Mouse (Mus musculus): ENCODE data around the gene Olfr54. TPM values are rescaled to one million over a fixed set of nuclear protein-coding genes. Genes with fewer than 3 reads are reported as not detected.
"Not testable (repeated sequence)": the region's sequence is repeated elsewhere in the genome, so short reads cannot be mapped to it uniquely, and the experiment has no call there.

Gene Olfr54
- polyA plus RNA-seq, 1 experiment from 2014 or later = not detected

DNA sequence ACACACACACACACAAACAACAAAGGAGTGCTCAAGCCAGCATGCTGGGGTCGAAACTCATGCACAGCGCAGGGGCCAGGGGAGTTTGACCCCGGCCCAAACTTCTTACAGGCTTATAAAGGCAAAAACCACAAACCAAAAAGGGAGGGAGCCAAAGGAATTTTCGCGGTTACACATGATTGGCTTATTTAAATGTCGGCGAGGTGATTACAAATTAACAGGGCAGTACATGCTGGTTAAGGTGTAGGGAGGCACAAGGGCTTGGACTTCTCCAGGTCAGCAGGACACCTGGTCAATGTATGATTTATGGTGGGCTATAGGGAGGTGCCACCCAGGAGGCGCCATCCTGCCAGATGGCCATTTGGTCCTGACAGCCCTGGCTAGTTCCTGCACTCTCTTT is 15.3 kb downstream of the Olfr54 start:
- not testable (repeated sequence) for H3K27me3 ChIP-seq (replicated peaks; ENCODE audit: control insufficient read depth, insufficient read depth, low read length); H3K9ac ChIP-seq (ENCODE audit: low read length); H3K4me2 ChIP-seq (ENCODE audit: low read length); H3K27ac ChIP-seq (ENCODE audit: low read depth); H3K4me3 ChIP-seq (ENCODE audit: low read depth, low read length); DNase-seq (ENCODE audit: low spot score); H3K9me3 ChIP-seq (ENCODE audit: control insufficient read depth, low read length); ATAC-seq (replicated peaks; ENCODE audit: low FRiP score, low TSS enrichment, low read depth); H3K36me3 ChIP-seq (ENCODE audit: control insufficient read depth, insufficient read depth, low read length); H3K4me1 ChIP-seq (replicated peaks; ENCODE audit: control insufficient read depth, insufficient read depth, low read length)
- 55% methylated on average over 8 of the region's 8 CpGs for WGBS

GRCm38 (mm10) chr11:51030225-51030624 is 16.2 kb downstream of the Olfr54 start:
- H3K9me3 ChIP-seq (ENCODE audit: control insufficient read depth, low read length) = no peaks in the 10 kb centered on the region
- no peak overlapping the region for H3K9ac ChIP-seq (ENCODE audit: low read length)
- no peaks in the 10 kb centered on the region for H3K36me3 ChIP-seq (ENCODE audit: control insufficient read depth, insufficient read depth, low read length)
- H3K27ac ChIP-seq (ENCODE audit: low read depth) = no peak overlapping the region
- no peak overlapping the region for H3K4me3 ChIP-seq (ENCODE audit: low read depth, low read length)
- no peaks in the 10 kb centered on the region for H3K4me1 ChIP-seq (replicated peaks; ENCODE audit: control insufficient read depth, insufficient read depth, low read length)
- 66% methylated on average over 2 of the region's 2 CpGs for WGBS
- no peak for ATAC-seq (replicated peaks; ENCODE audit: low FRiP score, low TSS enrichment, low read depth)
- DNase-seq (ENCODE audit: low spot score) = no peak
- no peak overlapping the region for H3K4me2 ChIP-seq (ENCODE audit: low read length)
- no peaks in the 10 kb centered on the region for H3K27me3 ChIP-seq (replicated peaks; ENCODE audit: control insufficient read depth, insufficient read depth, low read length)

DNA sequence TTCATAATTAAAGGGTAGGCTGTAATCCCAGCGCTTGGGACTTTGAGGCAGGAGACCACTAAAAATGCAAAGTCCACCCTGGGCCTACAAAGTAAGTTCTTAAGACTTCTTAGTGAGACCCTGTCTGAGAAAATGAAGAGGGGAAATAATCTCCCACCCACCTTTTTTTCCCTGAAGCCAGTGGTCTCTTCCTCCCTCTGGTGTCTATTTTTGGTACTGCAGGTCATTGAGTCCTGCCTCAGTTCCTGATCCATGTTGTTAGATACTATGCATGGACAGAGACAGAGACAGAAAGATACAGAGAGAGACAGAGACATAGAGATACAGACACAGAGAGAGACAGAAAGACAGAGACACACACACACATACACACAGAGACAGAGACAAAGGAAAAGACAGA is 18.8 kb downstream of the Olfr54 start:
- ATAC-seq (replicated peaks; ENCODE audit: low FRiP score, low TSS enrichment, low read depth) = no peak
- no peaks in the 10 kb centered on the region for H3K36me3 ChIP-seq (ENCODE audit: control insufficient read depth, insufficient read depth, low read length)
- H3K4me3 ChIP-seq (ENCODE audit: low read depth, low read length) = no peak overlapping the region
- H3K4me1 ChIP-seq (replicated peaks; ENCODE audit: control insufficient read depth, insufficient read depth, low read length) = no peaks in the 10 kb centered on the region
- no peak overlapping the region for H3K27ac ChIP-seq (ENCODE audit: low read depth)
- DNase-seq (ENCODE audit: low spot score) = peak; percentile 52
- no peaks in the 10 kb centered on the region for H3K9me3 ChIP-seq (ENCODE audit: control insufficient read depth, low read length)
- H3K27me3 ChIP-seq (replicated peaks; ENCODE audit: control insufficient read depth, insufficient read depth, low read length) = no peaks in the 10 kb centered on the region
- H3K9ac ChIP-seq (ENCODE audit: low read length) = no peak overlapping the region
- 26% methylated on average over 1 of the region's 1 CpGs for WGBS
- H3K4me2 ChIP-seq (ENCODE audit: low read length) = no peak overlapping the region

GRCm38 (mm10) chr11:51034141-51034540 is 20.1 kb downstream of the Olfr54 start:
- not testable (repeated sequence) for H3K27me3 ChIP-seq (replicated peaks; ENCODE audit: control insufficient read depth, insufficient read depth, low read length); H3K36me3 ChIP-seq (ENCODE audit: control insufficient read depth, insufficient read depth, low read length); H3K27ac ChIP-seq (ENCODE audit: low read depth); H3K4me1 ChIP-seq (replicated peaks; ENCODE audit: control insufficient read depth, insufficient read depth, low read length); H3K4me2 ChIP-seq (ENCODE audit: low read length); DNase-seq (ENCODE audit: low spot score); H3K9me3 ChIP-seq (ENCODE audit: control insufficient read depth, low read length); ATAC-seq (replicated peaks; ENCODE audit: low FRiP score, low TSS enrichment, low read depth); H3K4me3 ChIP-seq (ENCODE audit: low read depth, low read length); H3K9ac ChIP-seq (ENCODE audit: low read length)

DNA sequence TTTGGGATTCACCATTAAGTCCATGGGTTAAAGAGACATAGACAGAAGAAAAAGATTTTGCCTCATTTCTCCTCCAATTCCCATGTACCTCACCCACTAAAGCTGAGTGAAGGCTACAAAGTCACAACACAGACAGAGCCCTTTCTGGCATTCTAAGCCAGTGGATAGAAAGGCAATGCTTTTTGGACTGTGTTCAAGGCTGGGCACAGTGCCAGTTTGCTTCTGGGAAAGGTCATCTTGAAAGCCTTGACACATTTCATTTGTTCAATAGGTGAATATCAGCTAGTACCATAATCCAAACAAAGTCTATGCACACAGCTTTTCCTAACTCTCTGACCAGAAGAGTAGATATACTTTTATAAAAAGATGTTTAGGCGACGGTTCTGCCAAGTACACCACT is 21.9 kb downstream of the Olfr54 start:
- Histone ChIP-seq H3K9me3 (ENCODE audit: control insufficient read depth, low read length) (no peaks in the 10 kb centered on the region), H3K4me2 (ENCODE audit: low read length) (no peak overlapping the region), H3K27me3 (replicated peaks; ENCODE audit: control insufficient read depth, insufficient read depth, low read length) (no peaks in the 10 kb centered on the region), H3K27ac (ENCODE audit: low read depth) (no peak overlapping the region), H3K36me3 (ENCODE audit: control insufficient read depth, insufficient read depth, low read length) (no peaks in the 10 kb centered on the region), H3K9ac (ENCODE audit: low read length) (no peak overlapping the region), H3K4me3 (ENCODE audit: low read depth, low read length) (no peak overlapping the region), H3K4me1 (replicated peaks; ENCODE audit: control insufficient read depth, insufficient read depth, low read length) (no peaks in the 10 kb centered on the region)
- no peak for ATAC-seq (replicated peaks; ENCODE audit: low FRiP score, low TSS enrichment, low read depth)
- DNase-seq (ENCODE audit: low spot score) = no peak
- WGBS = 70% methylated on average over 2 of the region's 2 CpGs

DNA sequence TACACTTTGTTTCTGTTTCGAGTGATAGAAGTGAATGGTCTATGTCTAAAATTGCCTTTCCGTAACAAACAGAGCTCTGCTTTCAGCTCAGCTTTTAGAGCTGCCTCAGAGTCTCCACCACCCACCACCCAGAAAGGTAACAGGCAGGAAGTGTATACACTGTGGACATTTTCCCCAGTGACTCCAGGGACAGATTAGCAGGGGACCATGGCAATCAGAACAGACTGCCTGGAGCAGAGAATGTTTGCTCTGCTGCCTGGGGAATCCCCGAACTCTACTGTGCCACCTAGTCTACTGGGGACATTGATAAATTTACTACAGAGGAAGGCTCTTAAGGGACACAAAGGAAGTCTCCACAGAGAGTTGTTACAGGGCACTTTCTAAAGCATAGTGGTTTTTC is 30.7 kb downstream of the Olfr54 start:
- WGBS = 76% methylated on average over 3 of the region's 3 CpGs
- H3K36me3 ChIP-seq (ENCODE audit: control insufficient read depth, insufficient read depth, low read length); H3K27ac ChIP-seq (ENCODE audit: low read depth); DNase-seq (ENCODE audit: low spot score); H3K27me3 ChIP-seq (replicated peaks; ENCODE audit: control insufficient read depth, insufficient read depth, low read length); H3K9me3 ChIP-seq (ENCODE audit: control insufficient read depth, low read length); ATAC-seq (replicated peaks; ENCODE audit: low FRiP score, low TSS enrichment, low read depth); H3K9ac ChIP-seq (ENCODE audit: low read length); H3K4me1 ChIP-seq (replicated peaks; ENCODE audit: control insufficient read depth, insufficient read depth, low read length); H3K4me2 ChIP-seq (ENCODE audit: low read length); H3K4me3 ChIP-seq (ENCODE audit: low read depth, low read length): not testable (repeated sequence)

GRCm38 (mm10) chr11:51047809-51048208 is 33.8 kb downstream of the Olfr54 start, which contains the start of gene Olfr1375:
Gene Olfr1375 (plus strand): TSS chr11:51048109.
- H3K27ac ChIP-seq (ENCODE audit: low read depth); H3K27me3 ChIP-seq (replicated peaks; ENCODE audit: control insufficient read depth, insufficient read depth, low read length); H3K36me3 ChIP-seq (ENCODE audit: control insufficient read depth, insufficient read depth, low read length); H3K4me3 ChIP-seq (ENCODE audit: low read depth, low read length); DNase-seq (ENCODE audit: low spot score); H3K4me2 ChIP-seq (ENCODE audit: low read length); ATAC-seq (replicated peaks; ENCODE audit: low FRiP score, low TSS enrichment, low read depth); H3K9me3 ChIP-seq (ENCODE audit: control insufficient read depth, low read length); H3K9ac ChIP-seq (ENCODE audit: low read length); H3K4me1 ChIP-seq (replicated peaks; ENCODE audit: control insufficient read depth, insufficient read depth, low read length): not testable (repeated sequence)
- 71% methylated on average over 3 of the region's 3 CpGs for WGBS

DNA sequence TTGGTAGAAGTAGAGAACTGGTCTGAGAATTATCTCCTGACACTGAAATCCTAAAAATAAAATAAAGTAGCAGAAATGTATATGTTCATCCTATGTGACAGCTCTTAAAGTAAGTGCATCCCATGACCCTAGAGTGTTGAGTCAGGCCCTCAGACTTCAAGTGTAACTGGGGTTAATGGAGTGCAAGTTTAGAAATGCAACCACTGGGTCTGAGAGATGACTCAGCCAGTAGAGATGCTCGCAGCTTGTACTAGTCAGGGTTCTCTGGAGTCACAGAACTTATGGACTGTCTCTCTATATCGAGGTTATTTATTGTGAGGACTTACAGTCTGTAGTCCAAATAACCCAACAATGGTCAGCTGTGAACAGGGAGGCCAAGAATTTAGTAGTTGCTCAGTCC is 37.6 kb downstream of the Olfr54 start:
- Histone ChIP-seq H3K36me3 (ENCODE audit: control insufficient read depth, insufficient read depth, low read length) (no peaks in the 10 kb centered on the region), H3K4me3 (ENCODE audit: low read depth, low read length) (no peak overlapping the region), H3K4me2 (ENCODE audit: low read length) (no peak overlapping the region), H3K27ac (ENCODE audit: low read depth) (no peak overlapping the region), H3K4me1 (replicated peaks; ENCODE audit: control insufficient read depth, insufficient read depth, low read length) (no peaks in the 10 kb centered on the region), H3K27me3 (replicated peaks; ENCODE audit: control insufficient read depth, insufficient read depth, low read length) (no peaks in the 10 kb centered on the region), H3K9me3 (ENCODE audit: control insufficient read depth, low read length) (no peaks in the 10 kb centered on the region), H3K9ac (ENCODE audit: low read length) (no peak overlapping the region)
- ATAC-seq (replicated peaks; ENCODE audit: low FRiP score, low TSS enrichment, low read depth) (no peak), DNase-seq (ENCODE audit: low spot score) (no peak)
- WGBS = 66% methylated on average over 2 of the region's 2 CpGs

- no peaks in the 10 kb centered on the region for H3K36me3 ChIP-seq (ENCODE audit: control insufficient read depth, insufficient read depth, low read length)
- no peak overlapping the region for H3K9ac ChIP-seq (ENCODE audit: low read length)
- 39% methylated on average over 3 of the region's 3 CpGs for WGBS
- ATAC-seq (replicated peaks; ENCODE audit: low FRiP score, low TSS enrichment, low read depth) (no peak), DNase-seq (ENCODE audit: low spot score) (no peak)
- H3K4me1 ChIP-seq (replicated peaks; ENCODE audit: control insufficient read depth, insufficient read depth, low read length) = no peaks in the 10 kb centered on the region
- no peak overlapping the region for H3K27ac ChIP-seq (ENCODE audit: low read depth)
- no peaks in the 10 kb centered on the region for H3K27me3 ChIP-seq (replicated peaks; ENCODE audit: control insufficient read depth, insufficient read depth, low read length)
- no peak overlapping the region for H3K4me3 ChIP-seq (ENCODE audit: low read depth, low read length)
- H3K9me3 ChIP-seq (ENCODE audit: control insufficient read depth, low read length) = no peaks in the 10 kb centered on the region
- H3K4me2 ChIP-seq (ENCODE audit: low read length) = no peak overlapping the region
Measured at GRCm38 (mm10) chr11:51053230-51053629, 39.2 kb downstream of the Olfr54 start.

All from intestine, embryonic 14.5 days (tissue).